Mouse (Mus musculus) forebrain, embryonic 14.5 days (tissue): Measurements from ENCODE around the gene Utrn. TPM values are rescaled to one million over a fixed set of nuclear protein-coding genes. Genes with fewer than 3 reads are reported as not detected.
A peak's percentile ranks its signal among the peaks of the same experiment; 100 is the strongest.

Experiments
- ATAC-seq: fragments of 200-750 bp; cut with Nextera tagmentation; 2 replicates; pipeline ENCODE4 v1.8.0; 2017; ENCODE audit warnings: mild to moderate bottlenecking, moderate library complexity
- DNase-seq: peaks from one replicate; pipeline ENCODE4 v3.0.0-alpha.2; 2015; ENCODE audit warnings: low spot score
- H3K27ac ChIP-seq: fragments of 300-500 bp; sonication (generic); 2 replicates; pipeline ENCODE4 v1.5.1; 2014; ENCODE audit warnings: low read depth, mild to moderate bottlenecking, control low read depth, low read length, moderate library complexity
- H3K27me3 ChIP-seq: fragments of 300-500 bp; sonication (generic); replicated peaks from 2 replicates; pipeline ENCODE4 v1.6.1; 2014; ENCODE audit warnings: low read length, control low read depth, mixed read lengths; ENCODE audit not compliant: control insufficient read depth, insufficient read depth
- H3K36me3 ChIP-seq: fragments of 300-500 bp; sonication (generic); 2 replicates; pipeline ENCODE4 v1.6.1; 2014; ENCODE audit warnings: low read length, control low read depth; ENCODE audit not compliant: control insufficient read depth, insufficient read depth
- H3K4me1 ChIP-seq: fragments of 300-500 bp; sonication (generic); 2 replicates; pipeline ENCODE4 v1.6.1; 2014; ENCODE audit warnings: antibody characterized with exemption, low read length, control low read depth; ENCODE audit not compliant: control insufficient read depth, insufficient read depth
- H3K4me2 ChIP-seq: fragments of 300-500 bp; sonication (generic); 2 replicates; pipeline ENCODE4 v1.6.1; 2014; ENCODE audit warnings: mild to moderate bottlenecking, control low read depth, low read length
- H3K4me3 ChIP-seq: fragments of 300-500 bp; sonication (generic); 2 replicates; pipeline ENCODE4 v1.5.1; 2014; ENCODE audit warnings: low read depth, low read length, control low read depth
- H3K9ac ChIP-seq: fragments of 300-500 bp; sonication (generic); 2 replicates; pipeline ENCODE4 v1.6.1; 2014; ENCODE audit warnings: mild to moderate bottlenecking, low read length, control low read depth, moderate library complexity
- H3K9me3 ChIP-seq: fragments of 300-500 bp; sonication (generic); replicated peaks from 2 replicates; pipeline ENCODE4 v1.6.1; 2016; ENCODE audit warnings: low read length, control low read depth, mixed read lengths; ENCODE audit not compliant: control insufficient read depth
- WGBS: fragments of 180-500 bp; shearing (Covaris S2); extraction: QIAGEN DNeasy Blood & Tissue Kit; methylation state at CpG from one replicate; pipeline ENCODE4 v1.1.7; 2014; 5-methylcytosine and 5-hydroxymethylcytosine counted together
- polyA plus RNA-seq: library from polyadenylated mRNA; unstranded; fragments of >200 nt; fragmentation: Nextera tagmentation; extraction: Ambion mirVana; gene quantifications from 2 replicates; pipeline ENCODE4 v1.2.1, GENCODE M21; 2014

Utrn gene
- polyA plus RNA-seq, 1 experiment from 2014 or later: 7.2 TPM

DNA sequence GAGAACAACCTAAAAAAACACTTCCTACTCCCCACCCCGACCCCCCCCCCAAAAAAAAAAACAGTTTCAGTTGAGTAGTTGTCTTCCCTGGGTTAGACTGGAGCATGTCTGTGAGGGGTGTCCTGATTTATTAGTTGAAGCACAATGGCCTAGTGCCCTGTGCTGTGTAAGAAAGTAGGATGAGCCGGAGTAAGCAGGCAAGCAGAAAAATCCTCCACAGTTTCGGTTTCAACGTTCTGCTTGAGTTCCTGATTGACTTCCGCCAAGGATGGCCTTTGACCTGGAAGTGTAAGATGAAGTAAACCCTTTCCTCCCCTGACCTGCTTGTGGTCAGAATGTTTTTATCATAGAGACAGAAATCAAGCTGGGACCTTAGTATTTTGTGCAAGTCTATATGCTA lies 277.2 kb downstream of the Utrn start:
- Histone ChIP-seq H3K4me1 (peaks cover 6% of the 10 kb centered on the region; the same call in 1 of the 2 replicates), H3K4me2 (no peak overlapping the region), H3K9ac (no peak overlapping the region), H3K27ac (no peak overlapping the region), H3K27me3 (no peaks in the 10 kb centered on the region), H3K4me3 (no peak overlapping the region), H3K9me3 (no peaks in the 10 kb centered on the region), H3K36me3 (no peaks in the 10 kb centered on the region)
- ATAC-seq (no peak), DNase-seq (no peak)
- 85% methylated on average over 5 of the region's 5 CpGs for WGBS

DNA sequence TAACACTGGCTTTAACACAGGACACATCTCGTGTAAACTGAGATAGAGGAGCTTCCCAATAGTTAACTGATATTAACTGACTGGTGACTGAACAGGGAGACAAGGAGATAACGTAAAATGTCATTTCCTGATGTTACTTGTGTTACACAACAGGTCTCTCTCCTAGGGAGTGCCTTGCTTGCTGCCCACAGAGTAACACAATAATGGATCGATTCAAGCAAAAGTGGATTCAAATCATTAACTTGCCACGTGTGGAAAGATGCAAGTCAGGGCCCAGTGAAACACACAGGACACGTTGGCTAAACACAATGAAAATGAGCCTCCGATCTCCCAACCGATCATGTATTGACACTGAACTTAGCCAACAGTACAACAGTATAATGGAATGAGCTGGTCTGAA lies 281.1 kb downstream of the Utrn start:
- 76% methylated on average over 7 of the region's 7 CpGs for WGBS
- Histone ChIP-seq H3K4me2 (no peak overlapping the region), H3K4me3 (no peak overlapping the region), H3K27ac (no peak overlapping the region), H3K36me3 (no peaks in the 10 kb centered on the region), H3K9ac (no peak overlapping the region), H3K4me1 (peaks cover 6% of the 10 kb centered on the region; the same call in 1 of the 2 replicates), H3K27me3 (no peaks in the 10 kb centered on the region), H3K9me3 (no peaks in the 10 kb centered on the region)
- DNase-seq (no peak), ATAC-seq (no peak)

DNA sequence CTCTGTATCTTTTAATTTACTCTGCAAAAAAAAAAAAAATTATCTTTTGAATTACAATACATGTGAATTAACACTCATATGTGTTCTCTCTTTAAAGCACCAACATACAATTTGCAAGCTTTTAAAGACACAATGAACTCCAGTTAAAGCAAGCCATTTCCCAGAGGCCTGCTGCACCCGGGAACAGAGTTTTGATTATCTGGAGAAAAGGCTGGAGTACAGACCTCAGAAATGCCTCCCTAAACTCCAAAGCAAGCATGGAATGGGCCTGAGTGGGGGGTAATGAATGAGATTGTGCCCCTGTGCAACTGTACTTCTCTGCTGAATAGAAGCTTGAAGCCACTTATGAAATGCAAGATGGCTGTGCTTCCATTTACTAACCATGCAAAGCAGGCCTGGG lies 281.8 kb downstream of the Utrn start:
- Histone ChIP-seq H3K9me3 (no peaks in the 10 kb centered on the region), H3K4me2 (no peak overlapping the region), H3K27me3 (no peaks in the 10 kb centered on the region), H3K9ac (no peak overlapping the region), H3K4me3 (no peak overlapping the region), H3K36me3 (no peaks in the 10 kb centered on the region), H3K27ac (peak overlapping the region; percentile 66; the same call in 1 of the 2 replicates), H3K4me1 (peaks cover 6% of the 10 kb centered on the region; the same call in 1 of the 2 replicates)
- DNase-seq (peak; percentile 58), ATAC-seq (peak; percentile 62)
- WGBS: 24% methylated on average over 1 of the region's 1 CpGs

DNA sequence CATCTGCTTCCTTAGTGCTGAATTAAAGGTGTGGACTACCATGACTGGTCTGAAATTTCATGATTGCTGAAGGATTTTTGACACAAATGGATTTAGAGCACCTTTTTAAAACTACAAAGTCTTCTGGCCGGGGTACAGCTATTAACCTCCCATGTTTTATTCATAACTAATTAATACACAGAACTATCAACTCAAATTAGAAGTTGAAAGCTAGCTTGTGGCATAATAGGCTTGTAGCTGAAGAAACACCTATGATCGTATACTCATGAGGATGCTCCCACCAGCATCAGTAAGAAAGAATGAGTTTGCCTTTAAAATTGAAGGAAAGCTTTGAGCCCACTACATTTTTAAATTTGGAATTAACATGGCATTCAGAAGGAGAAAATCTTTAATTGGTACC lies 282.3 kb downstream of the Utrn start:
- 41% methylated on average over 2 of the region's 2 CpGs for WGBS

DNA sequence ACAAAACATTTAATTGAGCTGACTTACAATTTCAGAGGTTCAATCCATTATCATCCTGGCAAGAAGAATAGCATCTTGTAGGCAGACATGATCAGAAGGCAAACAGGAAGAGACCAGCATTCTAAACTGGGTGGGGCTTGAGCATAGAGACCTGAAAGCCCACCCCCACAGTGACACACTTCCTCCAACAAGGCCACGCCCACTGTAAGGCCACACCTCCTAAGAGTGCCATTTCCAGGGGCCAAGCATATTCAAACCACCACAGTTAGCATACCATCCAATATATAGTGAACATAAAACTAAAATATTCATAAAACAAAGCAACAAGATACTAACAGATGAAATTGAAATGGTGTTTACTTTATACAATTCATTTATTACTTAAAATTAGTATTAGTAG lies 283.0 kb downstream of the Utrn start:
- Histone ChIP-seq H3K4me2 (no peak overlapping the region), H3K27ac (no peak overlapping the region), H3K9ac (no peak overlapping the region), H3K9me3 (no peaks in the 10 kb centered on the region), H3K4me3 (no peak overlapping the region), H3K4me1 (peaks cover 6% of the 10 kb centered on the region; the same call in 1 of the 2 replicates), H3K27me3 (no peaks in the 10 kb centered on the region), H3K36me3 (no peaks in the 10 kb centered on the region)
- ATAC-seq (no peak), DNase-seq (no peak)
- 70% methylated on average over 1 of the region's 1 CpGs for WGBS

More for the DNA sequence above, 282.3 kb downstream of the Utrn start:
- Histone ChIP-seq H3K4me2 (no peak overlapping the region), H3K27ac (no peak overlapping the region), H3K4me1 (peaks cover 6% of the 10 kb centered on the region; the same call in 1 of the 2 replicates), H3K9me3 (no peaks in the 10 kb centered on the region), H3K9ac (no peak overlapping the region), H3K27me3 (no peaks in the 10 kb centered on the region), H3K4me3 (no peak overlapping the region), H3K36me3 (no peaks in the 10 kb centered on the region)
- peak; percentile 28 for ATAC-seq
- DNase-seq: no peak

DNA sequence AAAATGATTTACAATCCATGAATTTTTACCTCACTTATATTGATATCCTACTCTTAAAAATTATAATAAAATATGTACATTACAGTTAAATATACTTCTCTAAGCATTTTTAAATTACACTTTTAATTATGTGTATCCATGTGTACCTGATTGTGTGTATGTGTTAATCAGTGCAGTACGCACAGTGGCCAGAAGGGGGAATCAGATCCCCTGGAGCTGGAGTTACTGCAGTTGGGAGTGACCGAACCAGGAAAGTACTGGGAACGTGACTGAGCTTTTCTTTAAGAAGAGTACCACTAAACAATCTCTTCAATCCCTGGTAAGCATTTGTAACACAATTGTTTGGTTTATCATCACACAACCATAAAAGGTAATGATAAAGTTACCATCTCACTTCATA lies 285.7 kb downstream of the Utrn start:
- H3K4me1 ChIP-seq: peaks cover 6% of the 10 kb centered on the region; the same call in 1 of the 2 replicates
- no peak overlapping the region for H3K27ac ChIP-seq
- H3K27me3 ChIP-seq: no peaks in the 10 kb centered on the region
- no peaks in the 10 kb centered on the region for H3K9me3 ChIP-seq
- H3K4me2 ChIP-seq: no peak overlapping the region
- no peak overlapping the region for H3K4me3 ChIP-seq
- H3K36me3 ChIP-seq: no peaks in the 10 kb centered on the region
- 94% methylated on average over 3 of the region's 3 CpGs for WGBS
- ATAC-seq: no peak
- DNase-seq: no peak
- H3K9ac ChIP-seq: no peak overlapping the region

DNA sequence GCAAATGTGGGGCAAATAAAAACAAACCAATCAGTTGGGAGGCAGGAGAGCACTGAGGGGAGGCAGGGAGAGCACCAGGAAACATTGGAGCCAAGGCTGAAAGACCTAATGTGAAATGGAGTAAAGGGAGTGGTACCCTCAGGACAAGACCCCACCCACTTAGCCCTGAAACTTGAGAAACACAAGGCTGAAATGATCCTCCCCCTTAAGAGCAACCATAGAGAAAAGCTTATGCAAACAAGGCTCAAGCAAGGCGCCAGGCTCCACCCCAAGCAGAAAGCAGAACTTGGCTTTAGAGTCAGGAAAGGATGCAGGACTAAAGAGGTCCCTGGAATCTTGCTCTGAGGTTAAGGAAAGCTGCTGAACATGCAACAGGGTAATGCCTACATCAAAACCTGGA lies 290.1 kb downstream of the Utrn start:
- no peaks in the 10 kb centered on the region for H3K9me3 ChIP-seq
- ATAC-seq: no peak
- H3K4me2 ChIP-seq: no peak overlapping the region
- no peak overlapping the region for H3K27ac ChIP-seq
- H3K36me3 ChIP-seq: no peaks in the 10 kb centered on the region
- WGBS: 13% methylated on average over 1 of the region's 1 CpGs
- DNase-seq: no peak
- H3K4me3 ChIP-seq: no peak overlapping the region
- H3K9ac ChIP-seq: no peak overlapping the region
- H3K27me3 ChIP-seq: no peaks in the 10 kb centered on the region
- H3K4me1 ChIP-seq: peaks cover 6% of the 10 kb centered on the region; the same call in 1 of the 2 replicates

DNA sequence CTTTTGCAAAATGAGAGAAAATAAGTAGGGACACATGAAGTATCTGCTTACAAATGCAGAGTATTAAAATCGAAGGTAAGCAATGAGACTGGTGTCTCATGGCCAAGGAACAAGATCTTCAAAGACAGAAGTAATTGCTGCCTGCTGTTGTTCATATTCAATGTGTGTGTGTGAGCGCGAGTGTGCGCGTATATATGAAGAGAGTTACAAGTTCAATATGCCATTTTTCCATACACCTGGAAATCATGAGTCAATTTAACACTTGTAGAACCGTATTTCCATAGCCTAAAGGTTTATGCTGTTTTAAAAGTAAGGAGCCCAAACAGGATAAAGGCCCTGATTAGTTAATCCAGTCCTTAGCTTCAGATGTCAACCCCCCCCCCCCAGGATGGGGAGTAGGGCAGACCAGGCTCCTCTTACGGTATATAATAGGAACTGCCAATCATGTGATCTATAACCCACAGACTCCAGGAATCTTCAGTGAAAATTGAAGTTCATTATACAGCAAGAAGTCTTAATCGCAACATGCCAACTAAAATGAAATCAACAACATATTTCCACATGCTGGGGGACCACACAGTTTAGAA lies 293.2 kb downstream of the Utrn start:
- no peaks in the 10 kb centered on the region for H3K9me3 ChIP-seq
- no peak for ATAC-seq
- peaks cover 6% of the 10 kb centered on the region; the same call in 1 of the 2 replicates for H3K4me1 ChIP-seq
- no peak for DNase-seq
- H3K36me3 ChIP-seq: no peaks in the 10 kb centered on the region
- no peaks in the 10 kb centered on the region for H3K27me3 ChIP-seq
- WGBS: 75% methylated on average over 8 of the region's 8 CpGs
- H3K4me3 ChIP-seq: no peak overlapping the region
- no peak overlapping the region for H3K9ac ChIP-seq
- H3K27ac ChIP-seq: no peak overlapping the region
- H3K4me2 ChIP-seq: no peak overlapping the region

DNA sequence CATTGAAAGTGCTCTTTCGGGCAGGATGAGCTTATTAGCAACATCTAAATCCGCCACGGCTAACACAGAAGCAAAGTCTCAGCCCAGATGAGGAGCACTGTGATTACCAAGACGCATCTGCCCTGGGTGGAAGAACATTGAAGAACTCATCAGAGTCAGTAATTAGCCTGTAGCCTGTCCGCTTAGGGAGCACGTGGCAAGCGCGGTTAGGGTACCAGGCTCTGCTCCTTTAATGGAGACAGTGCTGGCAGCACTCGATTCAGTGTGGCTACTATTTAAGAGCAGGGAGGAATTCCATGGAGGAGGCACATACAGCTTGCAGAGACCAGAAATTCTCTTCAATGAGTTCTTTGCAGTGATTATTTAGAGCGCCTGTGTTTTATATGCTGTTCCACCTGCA lies 294.4 kb downstream of the Utrn start:
- Histone ChIP-seq H3K4me3 (no peak overlapping the region), H3K4me1 (peaks cover 6% of the 10 kb centered on the region; the same call in 1 of the 2 replicates), H3K4me2 (peak overlapping the region; percentile 28), H3K27ac (no peak overlapping the region), H3K27me3 (no peaks in the 10 kb centered on the region), H3K36me3 (no peaks in the 10 kb centered on the region), H3K9me3 (no peaks in the 10 kb centered on the region), H3K9ac (peak overlapping the region; percentile 10; the same call in 1 of the 2 replicates)
- whole genome bisulfite sequencing: 18% methylated on average over 10 of the region's 10 CpGs
- ATAC-seq (peak; percentile 49), DNase-seq (peak; percentile 31)
